Mouse (Mus musculus) hindbrain, embryonic 14.5 days (tissue): ENCODE data around the gene Gcn1l1. TPM values are rescaled to one million over a fixed set of nuclear protein-coding genes. Genes with fewer than 3 reads are reported as not detected.

ENCODE experiments used
- ATAC-seq: fragments of 200-750 bp; cut with Nextera tagmentation; 2 replicates; pipeline ENCODE4 v1.8.0; 2017; ENCODE audit warnings: moderate number of reproducible peaks, mild to moderate bottlenecking, moderate TSS enrichment, moderate library complexity; ENCODE audit not compliant: low FRiP score
- DNase-seq: peaks from one replicate; pipeline ENCODE4 v3.0.0-alpha.2; 2015; ENCODE audit warnings: low spot score
- H3K27ac ChIP-seq: fragments of 300-500 bp; sonication (generic); 2 replicates; pipeline ENCODE4 v1.5.1; 2014; ENCODE audit warnings: mild to moderate bottlenecking, moderate library complexity
- H3K27me3 ChIP-seq: fragments of 300-500 bp; sonication (generic); 2 replicates; pipeline ENCODE4 v1.6.1; 2014; ENCODE audit warnings: mild to moderate bottlenecking, low read length, mixed read lengths; ENCODE audit not compliant: control insufficient read depth, insufficient read depth
- H3K36me3 ChIP-seq: fragments of 300-500 bp; sonication (generic); replicated peaks from 2 replicates; pipeline ENCODE4 v1.6.1; 2014; ENCODE audit not compliant: control insufficient read depth, insufficient read depth
- H3K4me1 ChIP-seq: fragments of 300-500 bp; sonication (generic); replicated peaks from 2 replicates; pipeline ENCODE4 v1.6.1; 2014; ENCODE audit warnings: antibody characterized with exemption, low read length, mixed read lengths; ENCODE audit not compliant: control insufficient read depth, insufficient read depth
- H3K4me2 ChIP-seq: fragments of 300-500 bp; sonication (generic); replicated peaks from 2 replicates; pipeline ENCODE4 v1.6.1; 2014; ENCODE audit warnings: mild to moderate bottlenecking, moderate library complexity
- H3K4me3 ChIP-seq: fragments of 300-500 bp; sonication (generic); replicated peaks from 2 replicates; pipeline ENCODE4 v1.5.1; 2014; ENCODE audit warnings: mild to moderate bottlenecking, low read length
- H3K9ac ChIP-seq: fragments of 300-500 bp; sonication (generic); 2 replicates; pipeline ENCODE4 v1.6.1; 2014
- H3K9me3 ChIP-seq: fragments of 300-500 bp; sonication (generic); 2 replicates; pipeline ENCODE4 v1.6.1; 2016; ENCODE audit warnings: low read length; ENCODE audit not compliant: control insufficient read depth
- WGBS: fragments of 180-500 bp; shearing (Covaris S2); extraction: QIAGEN DNeasy Blood & Tissue Kit; methylation state at CpG from one replicate; pipeline ENCODE4 v1.1.7; 2014; 5-methylcytosine and 5-hydroxymethylcytosine counted together
- polyA plus RNA-seq: library from polyadenylated mRNA; unstranded; fragments of >200 nt; fragmentation: Nextera tagmentation; extraction: Ambion mirVana; gene quantifications from 2 replicates; pipeline ENCODE4 v1.2.1, GENCODE M21; 2014

The Gcn1l1 gene
- polyA plus RNA-seq, 1 experiment from 2014 or later = 45.2 TPM

DNA sequence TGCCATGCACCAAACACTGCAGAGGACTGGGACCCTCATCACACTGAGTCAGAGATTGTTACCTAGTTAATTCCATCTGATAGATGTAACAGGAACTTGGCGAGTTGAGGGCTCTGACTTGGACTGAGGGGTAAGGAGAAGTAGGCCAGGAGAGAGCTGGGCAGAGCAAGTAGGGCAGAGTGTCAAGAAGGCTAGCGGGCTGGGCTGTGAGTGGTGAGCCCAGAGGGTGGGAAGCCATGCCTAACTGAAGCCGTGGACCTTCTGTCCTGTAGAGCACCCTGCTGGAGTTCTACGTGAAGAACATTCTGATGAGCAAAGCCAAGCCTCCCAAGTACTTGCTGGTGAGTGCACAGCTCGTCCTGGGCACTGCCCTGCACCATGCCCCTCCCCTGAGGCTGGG is 14.3 kb downstream of the Gcn1l1 start:
- WGBS = 93% methylated on average over 5 of the region's 5 CpGs
- ATAC-seq = no peak
- DNase-seq = no peak

GRCm38 (mm10) chr5:115580229-115581001 is 15.4 kb downstream of the Gcn1l1 start:
- WGBS = 94% methylated on average over 14 of the region's 14 CpGs
- H3K4me2 ChIP-seq = no peak overlapping the region
- no peak overlapping the region for H3K9ac ChIP-seq
- no peaks in the 10 kb centered on the region for H3K4me1 ChIP-seq
- H3K4me3 ChIP-seq = no peak overlapping the region
- DNase-seq (no peak), ATAC-seq (no peak)
- H3K9me3 ChIP-seq = peaks cover 5% of the 10 kb centered on the region; the same call in 1 of the 2 replicates
- no peak overlapping the region for H3K27ac ChIP-seq
- H3K27me3 ChIP-seq = no peaks in the 10 kb centered on the region
- peaks cover 99% of the 10 kb centered on the region for H3K36me3 ChIP-seq

More for the DNA sequence above, 14.3 kb downstream of the Gcn1l1 start:
- Histone ChIP-seq H3K9ac (no peak overlapping the region), H3K4me2 (no peak overlapping the region), H3K4me1 (no peaks in the 10 kb centered on the region), H3K4me3 (no peak overlapping the region), H3K36me3 (peaks cover 99% of the 10 kb centered on the region), H3K9me3 (peaks cover 5% of the 10 kb centered on the region; the same call in 1 of the 2 replicates), H3K27me3 (no peaks in the 10 kb centered on the region), H3K27ac (no peak overlapping the region)

DNA sequence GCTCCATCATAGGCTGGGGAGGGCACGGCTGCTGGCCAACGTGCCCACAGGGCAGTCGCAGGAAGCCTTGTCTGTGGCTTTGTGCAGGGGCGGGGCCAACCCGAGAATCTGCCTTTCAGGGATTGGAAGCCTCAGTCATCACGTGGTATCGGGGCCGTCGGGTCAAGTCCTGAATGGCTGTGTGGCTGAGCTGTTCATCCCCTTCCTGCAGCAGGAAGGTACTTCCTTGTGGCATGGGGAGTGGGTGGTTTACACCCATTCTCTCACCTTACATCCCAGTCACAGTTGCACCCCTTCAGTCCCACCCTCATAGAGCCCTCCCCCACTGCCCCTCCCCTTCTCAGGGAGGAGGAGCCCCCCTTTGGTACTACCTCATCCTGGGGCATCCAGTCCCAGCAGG is 16.6 kb downstream of the Gcn1l1 start:
- 93% methylated on average over 9 of the region's 9 CpGs for WGBS
- H3K4me3 ChIP-seq = no peak overlapping the region
- no peak overlapping the region for H3K9ac ChIP-seq
- peaks cover 100% of the 10 kb centered on the region for H3K36me3 ChIP-seq
- peaks cover 5% of the 10 kb centered on the region; the same call in 1 of the 2 replicates for H3K9me3 ChIP-seq
- ATAC-seq = no peak
- no peaks in the 10 kb centered on the region for H3K27me3 ChIP-seq
- H3K4me2 ChIP-seq = no peak overlapping the region
- DNase-seq = no peak
- H3K27ac ChIP-seq = no peak overlapping the region
- H3K4me1 ChIP-seq = no peaks in the 10 kb centered on the region

- Histone ChIP-seq H3K4me2 (no peak overlapping the region), H3K27ac (no peak overlapping the region), H3K4me1 (no peaks in the 10 kb centered on the region), H3K4me3 (no peak overlapping the region), H3K27me3 (no peaks in the 10 kb centered on the region), H3K36me3 (peaks cover 99% of the 10 kb centered on the region), H3K9me3 (peaks cover 5% of the 10 kb centered on the region; the same call in 1 of the 2 replicates), H3K9ac (no peak overlapping the region)
- DNase-seq (no peak), ATAC-seq (no peak)
- WGBS = 88% methylated on average over 12 of the region's 12 CpGs
Measured at GRCm38 (mm10) chr5:115585616-115586015, 20.6 kb downstream of the Gcn1l1 start.

- peaks cover 5% of the 10 kb centered on the region; the same call in 1 of the 2 replicates for H3K9me3 ChIP-seq
- 69% methylated on average over 15 of the region's 15 CpGs for WGBS
- H3K36me3 ChIP-seq = peaks cover 99% of the 10 kb centered on the region
- H3K4me3 ChIP-seq = no peak overlapping the region
- no peak for ATAC-seq
- no peak for DNase-seq
- H3K27me3 ChIP-seq = no peaks in the 10 kb centered on the region
- H3K4me2 ChIP-seq = no peak overlapping the region
- H3K27ac ChIP-seq = no peak overlapping the region
- H3K9ac ChIP-seq = no peak overlapping the region
- H3K4me1 ChIP-seq = no peaks in the 10 kb centered on the region
Measured at GRCm38 (mm10) chr5:115586166-115586565, 21.1 kb downstream of the Gcn1l1 start.

DNA sequence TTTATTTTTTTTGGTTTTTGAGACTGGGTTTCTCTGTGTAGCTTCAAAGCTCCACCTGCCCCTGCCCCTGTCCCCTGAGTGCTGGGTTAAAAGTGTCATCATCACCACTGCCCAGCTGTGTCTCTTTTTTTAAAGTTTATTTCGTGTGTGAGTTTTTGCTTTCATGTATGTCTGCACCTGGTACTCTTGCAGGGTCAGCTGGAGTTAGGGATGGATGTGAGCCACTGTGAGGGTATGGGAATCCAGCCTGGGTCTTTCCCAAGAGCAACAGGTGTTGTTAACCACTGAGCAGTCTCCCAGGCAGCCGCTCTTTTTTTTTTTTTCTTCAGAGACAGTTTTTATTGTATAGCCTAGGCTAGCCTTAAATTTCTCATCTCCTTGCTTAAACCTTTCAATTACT is 21.7 kb downstream of the Gcn1l1 start:
- Histone ChIP-seq H3K27me3 (no peaks in the 10 kb centered on the region), H3K36me3 (peaks cover 99% of the 10 kb centered on the region), H3K4me1 (no peaks in the 10 kb centered on the region), H3K4me3 (no peak overlapping the region), H3K4me2 (no peak overlapping the region), H3K9ac (no peak overlapping the region), H3K27ac (no peak overlapping the region), H3K9me3 (peaks cover 5% of the 10 kb centered on the region; the same call in 1 of the 2 replicates)
- 93% methylated on average over 2 of the region's 2 CpGs for WGBS
- DNase-seq (no peak), ATAC-seq (no peak)

GRCm38 (mm10) chr5:115591028-115591427 is 26.0 kb downstream of the Gcn1l1 start:
- H3K9me3 ChIP-seq = no peaks in the 10 kb centered on the region
- ATAC-seq = no peak
- H3K4me1 ChIP-seq = no peaks in the 10 kb centered on the region
- H3K27ac ChIP-seq = no peak overlapping the region
- no peaks in the 10 kb centered on the region for H3K27me3 ChIP-seq
- DNase-seq = no peak
- 85% methylated on average over 11 of the region's 11 CpGs for WGBS
- H3K4me3 ChIP-seq = no peak overlapping the region
- H3K36me3 ChIP-seq = peaks cover 98% of the 10 kb centered on the region
- H3K4me2 ChIP-seq = no peak overlapping the region
- no peak overlapping the region for H3K9ac ChIP-seq

DNA sequence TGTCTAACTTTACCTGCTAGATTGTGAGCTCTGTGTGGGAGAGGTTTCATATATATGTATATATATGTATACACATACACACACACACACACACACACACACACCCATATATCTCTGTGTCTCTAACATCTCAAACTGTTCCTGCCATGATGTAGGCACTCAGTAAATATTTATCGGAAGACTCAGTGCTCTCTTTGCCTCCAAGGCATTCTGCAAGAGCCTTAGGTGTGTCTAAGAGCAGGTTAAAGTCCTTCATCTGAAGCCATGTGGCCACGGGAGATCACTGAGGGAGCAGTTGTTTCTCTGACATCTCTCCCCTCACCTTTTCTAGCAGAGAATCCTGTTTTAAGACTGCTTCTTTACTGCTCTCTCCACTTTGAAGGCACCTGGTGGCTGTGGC is 26.5 kb downstream of the Gcn1l1 start:
- Histone ChIP-seq H3K36me3 (peaks cover 98% of the 10 kb centered on the region), H3K4me2 (no peak overlapping the region), H3K9me3 (no peaks in the 10 kb centered on the region), H3K27me3 (no peaks in the 10 kb centered on the region), H3K4me3 (no peak overlapping the region), H3K27ac (no peak overlapping the region), H3K4me1 (no peaks in the 10 kb centered on the region), H3K9ac (no peak overlapping the region)
- 96% methylated on average over 2 of the region's 2 CpGs for WGBS
- ATAC-seq (no peak), DNase-seq (no peak)

DNA sequence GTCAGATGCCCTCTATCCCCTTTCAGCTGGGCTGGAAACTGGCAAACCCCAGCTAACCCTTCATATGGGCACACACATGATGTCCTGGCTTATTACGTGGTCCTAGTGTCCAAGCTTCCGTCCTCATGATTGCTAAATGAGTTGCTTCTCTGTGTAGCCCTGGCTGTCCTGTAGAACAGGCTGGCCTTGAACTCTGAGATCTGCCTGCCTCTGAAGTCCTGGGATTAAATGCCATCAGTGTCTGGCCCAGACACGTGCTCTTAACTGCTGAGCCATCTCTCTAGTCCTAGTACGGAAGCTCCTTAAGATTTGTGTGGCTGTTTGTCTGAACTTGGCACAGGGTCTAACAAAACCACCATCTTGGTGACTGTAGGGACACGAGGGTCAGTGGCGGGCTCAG is 38.5 kb downstream of the Gcn1l1 start:
- 96% methylated on average over 6 of the region's 6 CpGs for WGBS
- no peak for ATAC-seq

More for the DNA sequence above, 38.5 kb downstream of the Gcn1l1 start:
- no peak overlapping the region for H3K9ac ChIP-seq
- H3K4me2 ChIP-seq = no peak overlapping the region
- no peak for DNase-seq
- H3K36me3 ChIP-seq = peaks cover 98% of the 10 kb centered on the region
- no peaks in the 10 kb centered on the region for H3K27me3 ChIP-seq
- no peaks in the 10 kb centered on the region for H3K9me3 ChIP-seq
- H3K27ac ChIP-seq = no peak overlapping the region
- H3K4me3 ChIP-seq = no peak overlapping the region
- H3K4me1 ChIP-seq = no peaks in the 10 kb centered on the region
